Mouse (Mus musculus) hindbrain, embryonic 11.5 days (tissue): Measurements from ENCODE around the gene Cyp4f18. TPM values are rescaled to one million over a fixed set of nuclear protein-coding genes. Genes with fewer than 3 reads are reported as not detected.
"Not testable (repeated sequence)": the region's sequence is repeated elsewhere in the genome, so short reads cannot be mapped to it uniquely, and the experiment has no call there.

Experiments
- ATAC-seq: fragments of 200-750 bp; cut with Nextera tagmentation; 2 replicates; pipeline ENCODE4 v1.8.0; 2017; ENCODE audit warnings: mild to moderate bottlenecking, moderate TSS enrichment, moderate library complexity; ENCODE audit not compliant: low FRiP score
- DNase-seq: peaks from one replicate; pipeline ENCODE4 v3.0.0-alpha.2; 2015; ENCODE audit warnings: low spot score
- H3K27ac ChIP-seq: fragments of 300-500 bp; sonication (generic); 2 replicates; pipeline ENCODE4 v1.5.1; 2014; ENCODE audit warnings: mild to moderate bottlenecking, low read depth, low read length
- H3K27me3 ChIP-seq: fragments of 300-500 bp; sonication (generic); 2 replicates; pipeline ENCODE4 v1.6.1; 2014; ENCODE audit warnings: mild to moderate bottlenecking, low read length, moderate library complexity, mixed read lengths; ENCODE audit not compliant: control insufficient read depth, insufficient read depth
- H3K36me3 ChIP-seq: fragments of 300-500 bp; sonication (generic); 2 replicates; pipeline ENCODE4 v1.6.1; 2014; ENCODE audit warnings: mild to moderate bottlenecking, low read length, moderate library complexity, mixed read lengths; ENCODE audit not compliant: control insufficient read depth, insufficient read depth
- H3K4me1 ChIP-seq: fragments of 300-500 bp; sonication (generic); replicated peaks from 2 replicates; pipeline ENCODE4 v1.6.1; 2014; ENCODE audit warnings: low read length, mixed read lengths; ENCODE audit not compliant: control insufficient read depth, insufficient read depth
- H3K4me2 ChIP-seq: fragments of 300-500 bp; sonication (generic); replicated peaks from 2 replicates; pipeline ENCODE4 v1.6.1; 2014; ENCODE audit warnings: mild to moderate bottlenecking, low read depth, low read length
- H3K4me3 ChIP-seq: fragments of 300-500 bp; sonication (generic); 2 replicates; pipeline ENCODE4 v1.5.1; 2014; ENCODE audit warnings: low read depth, low read length
- H3K9ac ChIP-seq: fragments of 300-500 bp; sonication (generic); 2 replicates; pipeline ENCODE4 v1.6.1; 2014; ENCODE audit warnings: low read depth, low read length
- H3K9me3 ChIP-seq: fragments of 300-500 bp; sonication (generic); 2 replicates; pipeline ENCODE4 v1.6.1; 2016; ENCODE audit warnings: low read length; ENCODE audit not compliant: control insufficient read depth
- WGBS: fragments of 180-500 bp; shearing (Covaris S2); extraction: QIAGEN DNeasy Blood & Tissue Kit; methylation state at CpG from one replicate; pipeline ENCODE4 v1.1.7; 2014; 5-methylcytosine and 5-hydroxymethylcytosine counted together
- polyA plus RNA-seq: library from polyadenylated mRNA; unstranded; fragments of >200 nt; fragmentation: Nextera tagmentation; extraction: Ambion mirVana; gene quantifications from 2 replicates; pipeline ENCODE4 v1.2.1, GENCODE M21; 2014

Gene Cyp4f18
- polyA plus RNA-seq, 1 experiment from 2014 or later: 0.94 TPM

- H3K9me3 ChIP-seq: peaks cover 2% of the 10 kb centered on the region; the same call in 1 of the 2 replicates
- H3K9ac ChIP-seq: no peak overlapping the region
- DNase-seq (no peak), ATAC-seq (no peak)
- H3K4me3 ChIP-seq: no peak overlapping the region
- no peaks in the 10 kb centered on the region for H3K4me1 ChIP-seq
- peaks cover 17% of the 10 kb centered on the region for H3K36me3 ChIP-seq
- H3K27me3 ChIP-seq: no peaks in the 10 kb centered on the region
- H3K27ac ChIP-seq: no peak overlapping the region
- 93% methylated on average over 6 of the region's 6 CpGs for WGBS
- no peak overlapping the region for H3K4me2 ChIP-seq
Observed at GRCm38 (mm10) chr8:71968100-71968499, 41.3 kb downstream of the Cyp4f18 start.

GRCm38 (mm10) chr8:71967261-71967660 is 42.2 kb downstream of the Cyp4f18 start:
- DNase-seq (no peak), ATAC-seq (no peak)
- 93% methylated on average over 5 of the region's 5 CpGs for whole genome bisulfite sequencing
- no peaks in the 10 kb centered on the region for H3K27me3 ChIP-seq
- H3K9me3 ChIP-seq: peaks cover 2% of the 10 kb centered on the region; the same call in 1 of the 2 replicates
- no peak overlapping the region for H3K4me3 ChIP-seq
- no peaks in the 10 kb centered on the region for H3K4me1 ChIP-seq
- no peak overlapping the region for H3K27ac ChIP-seq
- no peak overlapping the region for H3K4me2 ChIP-seq
- no peak overlapping the region for H3K9ac ChIP-seq
- H3K36me3 ChIP-seq: peaks cover 17% of the 10 kb centered on the region

- Histone ChIP-seq H3K4me2 (no peak overlapping the region), H3K9ac (no peak overlapping the region), H3K4me3 (no peak overlapping the region), H3K9me3 (peaks cover 2% of the 10 kb centered on the region; the same call in 1 of the 2 replicates), H3K36me3 (peaks cover 17% of the 10 kb centered on the region), H3K27me3 (no peaks in the 10 kb centered on the region), H3K27ac (no peak overlapping the region), H3K4me1 (no peaks in the 10 kb centered on the region)
- DNase-seq (no peak), ATAC-seq (no peak)
Observed at GRCm38 (mm10) chr8:71966411-71966810, 43.0 kb downstream of the Cyp4f18 start.

GRCm38 (mm10) chr8:71965166-71965565 is 44.3 kb downstream of the Cyp4f18 start:
- ATAC-seq (no peak), DNase-seq (no peak)
- H3K4me2 ChIP-seq: no peak overlapping the region
- H3K4me3 ChIP-seq: no peak overlapping the region
- WGBS: 92% methylated on average over 2 of the region's 2 CpGs
- peaks cover 17% of the 10 kb centered on the region for H3K36me3 ChIP-seq
- no peaks in the 10 kb centered on the region for H3K4me1 ChIP-seq
- H3K9me3 ChIP-seq: peaks cover 2% of the 10 kb centered on the region; the same call in 1 of the 2 replicates
- H3K27ac ChIP-seq: no peak overlapping the region
- no peaks in the 10 kb centered on the region for H3K27me3 ChIP-seq
- H3K9ac ChIP-seq: no peak overlapping the region

- H3K36me3 ChIP-seq: peaks cover 17% of the 10 kb centered on the region
- no peak overlapping the region for H3K9ac ChIP-seq
Observed at GRCm38 (mm10) chr8:71964051-71964450, 45.4 kb downstream of the Cyp4f18 start.

GRCm38 (mm10) chr8:71961796-71962195 is 47.6 kb downstream of the Cyp4f18 start:
- DNase-seq (no peak), ATAC-seq (no peak)
- Histone ChIP-seq H3K36me3 (peaks cover 9% of the 10 kb centered on the region), H3K4me3 (no peak overlapping the region), H3K9me3 (peaks cover 2% of the 10 kb centered on the region; the same call in 1 of the 2 replicates), H3K4me1 (no peaks in the 10 kb centered on the region), H3K27me3 (no peaks in the 10 kb centered on the region), H3K27ac (no peak overlapping the region), H3K9ac (no peak overlapping the region), H3K4me2 (no peak overlapping the region)
- WGBS: 88% methylated on average over 5 of the region's 5 CpGs

More at GRCm38 (mm10) chr8:71964051-71964450, 45.4 kb downstream of the Cyp4f18 start:
- Histone ChIP-seq H3K4me2 (no peak overlapping the region), H3K9me3 (peaks cover 2% of the 10 kb centered on the region; the same call in 1 of the 2 replicates), H3K27ac (no peak overlapping the region), H3K4me3 (no peak overlapping the region), H3K4me1 (no peaks in the 10 kb centered on the region), H3K27me3 (no peaks in the 10 kb centered on the region)
- no peak for ATAC-seq
- 93% methylated on average over 3 of the region's 3 CpGs for WGBS
- DNase-seq: no peak

GRCm38 (mm10) chr8:71960483-71960882 is 48.9 kb downstream of the Cyp4f18 start:
- no peaks in the 10 kb centered on the region; the same call in 1 of the 2 replicates for H3K9me3 ChIP-seq
- H3K4me1 ChIP-seq: no peaks in the 10 kb centered on the region
- peaks cover 3% of the 10 kb centered on the region; the same call in 1 of the 2 replicates for H3K36me3 ChIP-seq
- H3K4me2 ChIP-seq: no peak overlapping the region
- DNase-seq (no peak), ATAC-seq (no peak)
- no peaks in the 10 kb centered on the region for H3K27me3 ChIP-seq
- H3K9ac ChIP-seq: no peak overlapping the region
- no peak overlapping the region for H3K27ac ChIP-seq
- no peak overlapping the region for H3K4me3 ChIP-seq

- Histone ChIP-seq H3K27ac (no peak overlapping the region), H3K4me1 (no peaks in the 10 kb centered on the region), H3K27me3 (no peaks in the 10 kb centered on the region), H3K36me3 (no peaks in the 10 kb centered on the region), H3K4me2 (no peak overlapping the region), H3K9ac (no peak overlapping the region), H3K4me3 (no peak overlapping the region), H3K9me3 (no peaks in the 10 kb centered on the region; the same call in 1 of the 2 replicates)
- no peak for ATAC-seq
- no peak for DNase-seq
- WGBS: 97% methylated on average over 9 of the region's 9 CpGs
Observed at GRCm38 (mm10) chr8:71954666-71955065, 54.8 kb downstream of the Cyp4f18 start.

GRCm38 (mm10) chr8:71952961-71953700 is 56.3 kb downstream of the Cyp4f18 start:
- not testable (repeated sequence) for H3K9ac ChIP-seq, H3K36me3 ChIP-seq

More at GRCm38 (mm10) chr8:71952961-71953700, 56.3 kb downstream of the Cyp4f18 start:
- 94% methylated on average over 16 of the region's 16 CpGs for WGBS
- not testable (repeated sequence) for H3K4me2 ChIP-seq, H3K4me3 ChIP-seq, H3K4me1 ChIP-seq, H3K27ac ChIP-seq, H3K27me3 ChIP-seq, H3K9me3 ChIP-seq, ATAC-seq, DNase-seq
